ENCODE assay signal across 16 mouse cellular contexts in the genomic region with DNA sequence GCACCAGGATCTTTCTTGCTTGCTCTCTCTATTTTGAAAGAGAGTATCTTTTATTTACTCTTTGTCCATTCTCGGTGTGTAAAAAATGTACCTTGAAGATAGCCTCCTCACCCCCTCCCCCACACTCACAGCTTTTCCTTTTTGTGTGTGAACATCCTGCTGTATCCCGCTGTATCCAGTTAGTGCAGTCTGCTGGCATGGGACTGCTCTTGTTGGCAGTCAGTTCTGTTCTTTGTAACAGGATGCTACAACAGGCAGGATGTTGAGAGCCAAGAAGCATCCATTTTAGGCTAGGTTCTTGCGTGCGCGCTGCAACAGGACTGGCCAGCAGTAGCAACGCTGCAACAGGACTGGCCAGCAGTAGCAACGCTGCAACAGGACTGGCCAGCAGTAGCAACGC. TPM values are rescaled to one million over a fixed set of nuclear protein-coding genes. Genes with fewer than 3 reads are reported as not detected.
A peak's percentile ranks its signal among the peaks of the same experiment; 100 is the strongest.
DNase-seq lines count a peak whose midpoint lies in the region; ATAC-seq and TF ChIP-seq lines count a peak whose summit lies in the region.
"Had no signal": no experiment of that assay in that cellular context is flagged by ENCODE, and none has a peak within 500 bp of the region (broad histone marks: within the 10 kb centered on the region; RNA-seq: fewer than 3 reads in every experiment).

No protein-coding gene starts in this region.

- H3K4me2 ChIP-seq in liver, embryonic 12.5 days, result no peak overlapping the region
- H3K4me2 ChIP-seq: hindbrain, embryonic 12.5 days had no signal

- no peak for ATAC-seq in liver, embryonic 12.5 days

- H3K27ac ChIP-seq in gastrocnemius, adult 2 months, result no peak overlapping the region
- no peak overlapping the region for H3K27ac ChIP-seq in liver, embryonic 12.5 days
- H3K27ac ChIP-seq: hindbrain, embryonic 12.5 days had no signal

- WGBS in liver, embryonic 12.5 days (ENCODE audit: insufficient replicate concordance), result 83% methylated on average over 8 of the region's 8 CpGs

- H3K36me3 ChIP-seq in liver, embryonic 12.5 days, result no peaks in the 10 kb centered on the region

- no peaks in the 10 kb centered on the region for H3K27me3 ChIP-seq in liver, embryonic 12.5 days (replicated peaks)
- H3K27me3 ChIP-seq: hindbrain, embryonic 12.5 days had no signal

- no peak for TF ChIP-seq CTCF in gastrocnemius, adult 2 months (IDR thresholded peaks at IDR 0.05)

- peaks cover 23% of the 10 kb centered on the region for H3K4me1 ChIP-seq in liver, embryonic 12.5 days

- no peak overlapping the region for H3K9ac ChIP-seq in liver, embryonic 12.5 days
- H3K9ac ChIP-seq: hindbrain, embryonic 12.5 days had no signal

- no peaks in the 10 kb centered on the region for H3K9me3 ChIP-seq in liver, embryonic 12.5 days (replicated peaks)
- H3K9me3 ChIP-seq: hindbrain, embryonic 12.5 days had no signal

- intact Hi-C loops in gastrocnemius, adult 2 months (cut with DNase I), result no loop called here
- intact Hi-C loops in left cerebral cortex, postnatal 10 days (cut with DNase I), result no loop called here
- intact Hi-C loops in left cerebral cortex, postnatal 4 days (cut with DNase I), result no loop called here

- H3K4me3 ChIP-seq in gastrocnemius, adult 2 months, result no peak overlapping the region
- no peak overlapping the region for H3K4me3 ChIP-seq in liver, embryonic 12.5 days
- H3K4me3 ChIP-seq: hindbrain, embryonic 12.5 days had no signal

- DNase-seq in gastrocnemius, adult 2 months, result peak; percentile 55
- DNase-seq in gastrocnemius, postnatal 4 days (ENCODE audit: low spot score in 2 of 2), result no peak
- DNase-seq in left cerebral cortex, postnatal 10 days (ENCODE audit: extremely low spot score in 1 of 2, low spot score in 2 of 2), result peak; percentile 27 to 39
- DNase-seq in left cerebral cortex, postnatal 4 days, result no peak
- peak; percentile 16 for DNase-seq in gastrocnemius, postnatal 25 days
- peak; percentile 37 for DNase-seq in lung, postnatal 25 days (ENCODE audit: low spot score)
- no peak for DNase-seq in spleen, postnatal 14 days (ENCODE audit: low spot score in 2 of 2)
- DNase-seq: cerebellum, adult 9-10 months; liver; spleen, adult 18-20 months had no signal

RNA-seq across cellular contexts. Expression of a gene that starts 3.9 kb away (rescaled TPM):
- 1 to 10 TPM in 1 of 2 experiments, under 1 TPM in 1; 0.75 to 1.2 TPM for total RNA-seq in gastrocnemius, adult 2 months (2021)
- total RNA-seq in gastrocnemius, postnatal 4 days (2021), result 1 to 10 TPM; 7.1 to 7.5 TPM
- total RNA-seq in left cerebral cortex, postnatal 10 days (2021), result 10 to 100 TPM in 1 of 2 experiments, 1 to 10 TPM in 1; 8.9 to 10.2 TPM
- total RNA-seq in left cerebral cortex, postnatal 4 days (2021), result 10 to 100 TPM; 17.7 to 18.0 TPM
- 1 to 10 TPM; 1.1 to 1.9 TPM for total RNA-seq in gastrocnemius, postnatal 25 days (2021)
- 1.7 TPM in 2 replicates for polyA plus RNA-seq in liver, embryonic 12.5 days (2016; fragmentation: Nextera tagmentation; extraction: Ambion mirVana)

RNA-seq across cellular contexts. Expression of a gene that starts 11.5 kb away (rescaled TPM):
- total RNA-seq in gastrocnemius, adult 2 months (2021), result under 1 TPM; 0.45 to 0.77 TPM
- under 1 TPM in 1 of 2 experiments, not detected in 1; 0.44 TPM for total RNA-seq in gastrocnemius, postnatal 4 days (2021)
- 10 to 100 TPM; 14.7 to 15.7 TPM for total RNA-seq in left cerebral cortex, postnatal 10 days (2021)
- total RNA-seq in left cerebral cortex, postnatal 4 days (2021), result 10 to 100 TPM; 12.2 to 16.6 TPM
- total RNA-seq in gastrocnemius, postnatal 25 days (2021), result under 1 TPM; 0.31 to 0.46 TPM
- 0.10 TPM in 1 of 2 replicates, not detected in the other for polyA plus RNA-seq in liver, embryonic 12.5 days (2016; fragmentation: Nextera tagmentation; extraction: Ambion mirVana)
- total RNA-seq: megakaryocyte progenitor cell, adult 5-6 weeks had no signal
- polyA plus RNA-seq: large intestine, adult 2 months had no signal

RNA-seq across cellular contexts. Expression of a gene that starts 23.1 kb away (rescaled TPM):
- not detected for total RNA-seq in gastrocnemius, adult 2 months (2021)
- total RNA-seq in gastrocnemius, postnatal 4 days (2021), result not detected
- total RNA-seq in left cerebral cortex, postnatal 10 days (2021), result under 1 TPM; 0.28 to 0.34 TPM
- total RNA-seq in left cerebral cortex, postnatal 4 days (2021), result under 1 TPM; 0.44 to 0.56 TPM
- not detected for total RNA-seq in gastrocnemius, postnatal 25 days (2021)
- not detected in 2 replicates for polyA plus RNA-seq in liver, embryonic 12.5 days (2016; fragmentation: Nextera tagmentation; extraction: Ambion mirVana)
- total RNA-seq: adrenal gland, postnatal 36 days; megakaryocyte progenitor cell, adult 5-6 weeks had no signal
- polyA plus RNA-seq: embryonic facial prominence, embryonic 14.5 days; hindbrain, embryonic 12.5 days; large intestine, adult 2 months had no signal

RNA-seq across cellular contexts. Expression of a gene that starts 23.9 kb away (rescaled TPM):
- total RNA-seq in gastrocnemius, adult 2 months (2021), result 1 to 10 TPM; 2.1 to 2.4 TPM
- 1 to 10 TPM; 1.8 to 2.0 TPM for total RNA-seq in gastrocnemius, postnatal 4 days (2021)
- total RNA-seq in left cerebral cortex, postnatal 10 days (2021), result 1 to 10 TPM; 4.6 to 5.5 TPM
- total RNA-seq in left cerebral cortex, postnatal 4 days (2021), result 1 to 10 TPM; 4.3 to 5.6 TPM
- total RNA-seq in gastrocnemius, postnatal 25 days (2021), result 1 to 10 TPM; 1.4 to 2.0 TPM
- 1.3 TPM in 2 replicates for polyA plus RNA-seq in liver, embryonic 12.5 days (2016; fragmentation: Nextera tagmentation; extraction: Ambion mirVana)

RNA-seq across cellular contexts. Expression of a gene that starts 43.4 kb away (rescaled TPM):
- under 1 TPM; 0.45 to 0.51 TPM for total RNA-seq in gastrocnemius, adult 2 months (2021)
- under 1 TPM; 0.37 to 0.47 TPM for total RNA-seq in gastrocnemius, postnatal 4 days (2021)
- total RNA-seq in left cerebral cortex, postnatal 10 days (2021), result 1 to 10 TPM; 8.1 to 8.6 TPM
- total RNA-seq in left cerebral cortex, postnatal 4 days (2021), result 1 to 10 TPM; 7.6 to 9.4 TPM
- total RNA-seq in gastrocnemius, postnatal 25 days (2021), result under 1 TPM; 0.16 to 0.23 TPM
- polyA plus RNA-seq in liver, embryonic 12.5 days (2016; fragmentation: Nextera tagmentation; extraction: Ambion mirVana), result 0.50 and 0.57 TPM in 2 replicates
- polyA plus RNA-seq: large intestine, adult 2 months had no signal

Comparison
In these comparisons a context has a peak if more than half of its experiments do, and no peak if none do; other contexts are left out.
1. DNase-seq: peak in gastrocnemius, adult 2 months (single experiment), left cerebral cortex, postnatal 10 days (2 of 2), gastrocnemius, postnatal 25 days (single experiment) and lung, postnatal 25 days (single experiment); none in gastrocnemius, postnatal 4 days (0 of 2), left cerebral cortex, postnatal 4 days (single experiment) and spleen, postnatal 14 days (0 of 2).
2. RNA of a gene that starts 11.5 kb away (total RNA-seq): 12.2 to 16.6 TPM in left cerebral cortex, postnatal 4 days and 14.7 to 15.7 TPM in left cerebral cortex, postnatal 10 days; 0.45 to 0.77 TPM in gastrocnemius, adult 2 months, 0.31 to 0.46 TPM in gastrocnemius, postnatal 25 days and 0.44 TPM in gastrocnemius, postnatal 4 days; every median in the first group is over 4 times any median in the second.